Mouse (Mus musculus): ENCODE data around the gene Grrp1. TPM values are rescaled to one million over a fixed set of nuclear protein-coding genes. Genes with fewer than 3 reads are reported as not detected.

Grrp1 gene
- polyA plus RNA-seq, 1 experiment from 2014 or later, result 8.4 TPM

DNA sequence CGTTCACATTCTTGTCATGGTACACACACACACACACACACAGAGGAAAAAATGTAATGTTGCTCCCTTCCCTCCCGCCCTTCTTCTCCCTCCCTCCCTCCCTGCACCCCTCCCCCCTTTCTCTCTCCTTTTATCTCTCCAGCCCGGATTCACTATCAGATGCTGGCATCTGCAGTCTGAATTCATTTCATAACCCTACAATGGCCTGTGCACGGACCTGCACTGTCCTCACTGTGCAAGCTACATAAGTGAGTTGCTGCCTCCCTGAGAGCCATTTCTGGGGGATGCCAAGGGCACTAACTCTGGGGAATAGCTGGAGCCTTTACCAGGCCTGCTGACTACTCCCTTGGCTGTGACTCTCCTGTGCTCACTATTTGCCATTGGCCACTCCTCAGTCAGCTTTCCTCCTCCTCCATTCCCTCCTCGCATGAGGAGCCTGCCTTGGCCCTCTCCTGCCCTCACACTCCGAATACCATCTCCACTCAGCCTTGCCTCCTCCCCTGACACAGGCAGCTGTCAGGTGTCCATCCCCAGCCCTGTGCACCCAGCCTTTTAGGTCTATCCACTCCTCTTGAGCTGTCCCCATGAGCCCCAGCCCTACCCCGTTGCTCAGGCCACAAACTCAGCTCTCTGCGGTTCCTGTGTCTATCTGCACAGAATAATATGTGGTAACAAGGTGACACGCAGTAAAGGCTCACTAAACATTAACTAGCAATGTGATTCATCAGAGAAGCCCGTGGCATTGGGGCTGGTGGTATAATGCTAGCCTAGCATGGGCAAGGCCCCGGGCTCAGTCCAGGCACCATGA is 30.9 kb downstream of the Grrp1 start:
- WGBS, result 74% methylated on average over 11 of the region's 11 CpGs
- H3K27ac ChIP-seq, result no peak overlapping the region
- no peaks in the 10 kb centered on the region for H3K36me3 ChIP-seq (replicated peaks)
- no peaks in the 10 kb centered on the region for H3K27me3 ChIP-seq (ENCODE audit: poor library complexity, severe bottlenecking)
- no peaks in the 10 kb centered on the region for H3K9me3 ChIP-seq
- no peak overlapping the region for H3K4me3 ChIP-seq
- no peak for DNase-seq (ENCODE audit: extremely low spot score, low spot score)
- H3K4me1 ChIP-seq, result peaks cover 2% of the 10 kb centered on the region

DNA sequence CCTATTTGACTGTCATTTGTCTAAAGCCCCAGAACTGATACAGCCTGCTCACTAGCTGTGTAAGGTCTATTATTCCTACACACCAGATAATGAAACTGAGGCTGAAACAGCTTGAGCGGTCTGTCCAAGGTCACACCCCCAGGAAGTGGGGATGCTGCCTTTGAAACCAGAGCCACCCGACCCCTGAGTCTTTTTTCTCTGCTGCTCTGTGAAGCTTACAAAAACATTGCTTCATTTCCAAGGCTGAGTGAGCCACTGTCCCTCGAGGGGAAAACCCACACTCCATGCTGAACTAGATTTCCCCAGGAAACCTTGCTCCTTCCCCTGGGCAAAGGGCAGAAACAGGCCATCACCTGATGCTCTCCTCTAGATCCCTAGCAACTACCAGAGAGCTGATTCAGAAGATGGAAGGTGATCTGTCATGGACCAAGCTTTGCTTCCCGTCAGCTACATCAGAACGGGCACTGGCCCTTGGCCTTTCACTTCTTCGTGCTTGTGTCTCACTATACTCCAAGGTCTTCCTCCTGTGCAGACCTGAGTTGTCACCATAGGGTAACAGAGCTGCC is 47.3 kb downstream of the Grrp1 start:
- no peak overlapping the region for H3K27ac ChIP-seq
- DNase-seq (ENCODE audit: extremely low spot score, low spot score), result no peak
- 68% methylated on average over 6 of the region's 6 CpGs for WGBS
- no peak overlapping the region for H3K4me3 ChIP-seq
- no peaks in the 10 kb centered on the region for H3K36me3 ChIP-seq (replicated peaks)
- H3K27me3 ChIP-seq (ENCODE audit: poor library complexity, severe bottlenecking), result peaks cover 7% of the 10 kb centered on the region; the same call in 1 of the 2 replicates
- no peaks in the 10 kb centered on the region for H3K9me3 ChIP-seq
- H3K4me1 ChIP-seq, result 0 out of 2 replicates have a peak, but pooled peaks cover 5% of the 10 kb centered on the region

DNA sequence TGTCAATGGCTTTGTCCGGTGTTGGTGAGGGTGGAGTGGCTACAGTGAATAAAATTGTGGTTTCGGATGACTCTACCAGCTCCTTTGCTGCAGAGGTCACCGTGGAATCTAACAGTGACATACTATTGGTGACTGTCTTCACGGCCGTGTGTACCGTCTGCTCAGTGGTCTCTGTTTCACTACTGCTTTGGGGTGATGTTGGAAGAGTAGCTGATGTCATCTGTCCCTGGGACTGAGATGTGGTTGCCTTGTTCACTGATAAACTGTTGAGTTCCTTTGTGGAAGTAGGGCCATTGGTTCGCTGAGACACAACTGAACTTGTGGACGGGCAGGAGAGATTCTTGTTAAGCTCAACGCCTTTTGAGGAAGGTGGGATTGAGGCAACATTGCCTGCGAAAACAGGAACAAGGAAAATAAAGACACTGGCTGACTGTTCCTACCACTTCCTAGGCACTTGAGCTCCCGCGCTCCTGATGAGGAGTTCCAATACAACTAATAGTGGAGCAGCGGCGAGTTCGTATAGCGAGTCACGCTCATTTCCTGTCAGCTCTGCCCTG is 50.5 kb downstream of the Grrp1 start:
- Histone ChIP-seq H3K4me3 (no peak overlapping the region), H3K36me3 (replicated peaks) (no peaks in the 10 kb centered on the region), H3K27ac (no peak overlapping the region), H3K27me3 (ENCODE audit: poor library complexity, severe bottlenecking) (no peaks in the 10 kb centered on the region), H3K9me3 (no peaks in the 10 kb centered on the region), H3K4me1 (0 out of 2 replicates have a peak, but pooled peaks cover 5% of the 10 kb centered on the region)
- no peak for DNase-seq (ENCODE audit: extremely low spot score, low spot score)
- 84% methylated on average over 17 of the region's 17 CpGs for WGBS

DNA sequence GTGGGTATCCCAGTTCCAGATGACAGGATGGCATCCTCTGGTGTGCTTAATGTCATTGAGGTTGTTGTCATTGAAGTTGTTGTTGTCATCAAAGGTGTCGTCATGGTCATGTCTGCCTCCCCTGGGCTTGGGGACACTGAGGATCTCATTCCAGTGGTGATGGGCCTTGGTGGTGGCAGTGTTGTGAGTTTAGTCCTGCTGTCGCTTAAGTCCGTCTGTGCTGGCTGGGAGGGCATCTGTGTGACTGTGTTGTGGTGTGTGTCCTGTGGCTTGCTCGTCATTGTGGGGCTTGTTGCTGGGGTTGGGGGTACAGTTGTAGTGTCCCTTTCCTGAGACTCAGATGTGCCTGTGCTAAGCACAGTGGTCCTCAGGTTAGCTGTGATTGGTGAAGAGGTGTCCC is 51.0 kb downstream of the Grrp1 start, which contains the start of gene Gm7534:
Gene Gm7534 (minus strand): TSS at position 101 of the 400 bp plus-strand sequence.
- Histone ChIP-seq H3K4me1 (0 out of 2 replicates have a peak, but pooled peaks cover 5% of the 10 kb centered on the region), H3K36me3 (replicated peaks) (no peaks in the 10 kb centered on the region), H3K9me3 (no peaks in the 10 kb centered on the region), H3K27ac (no peak within 1 kb of the TSS), H3K27me3 (ENCODE audit: poor library complexity, severe bottlenecking) (no peaks in the 10 kb centered on the region), H3K4me3 (no peak within 1 kb of the TSS)
- 92% methylated on average over 4 of the region's 4 CpGs for WGBS
- DNase-seq (ENCODE audit: extremely low spot score, low spot score), result no peak

Other genes with a start within 250 kb of the Grrp1 start
- gene Lin28a, start 235.3 kb downstream of the Grrp1 start, polyA plus RNA-seq (2016; fragmentation: Nextera tagmentation; extraction: Ambion mirVana), result 21.6 and 25.7 TPM in 2 replicates
- gene Zfp683, start 200.3 kb downstream of the Grrp1 start, polyA plus RNA-seq (2016; fragmentation: Nextera tagmentation; extraction: Ambion mirVana), result not detected in 2 replicates
- 1.7 and 3.5 TPM in 2 replicates for gene Crybg2, start 193.3 kb downstream of the Grrp1 start, polyA plus RNA-seq (2016; fragmentation: Nextera tagmentation; extraction: Ambion mirVana)
- 4.1 and 5.0 TPM in 2 replicates for gene Cd52, start 159.0 kb downstream of the Grrp1 start, polyA plus RNA-seq (2016; fragmentation: Nextera tagmentation; extraction: Ambion mirVana)
- gene Ubxn11, start 151.5 kb downstream of the Grrp1 start, polyA plus RNA-seq (2016; fragmentation: Nextera tagmentation; extraction: Ambion mirVana), result 6.3 and 7.3 TPM in 2 replicates
- 267 and 270 TPM in 2 replicates for gene Sh3bgrl3, start 125.3 kb downstream of the Grrp1 start, polyA plus RNA-seq (2016; fragmentation: Nextera tagmentation; extraction: Ambion mirVana)
- 34.3 and 35.5 TPM in 2 replicates for gene Cep85, start 67.0 kb downstream of the Grrp1 start, polyA plus RNA-seq (2016; fragmentation: Nextera tagmentation; extraction: Ambion mirVana)
- gene Gm7534, start 51.1 kb downstream of the Grrp1 start, polyA plus RNA-seq (2016; fragmentation: Nextera tagmentation; extraction: Ambion mirVana), result not detected in 2 replicates
- gene Catsper4, start 26.7 kb downstream of the Grrp1 start, polyA plus RNA-seq (2016; fragmentation: Nextera tagmentation; extraction: Ambion mirVana), result not detected in 2 replicates
- 0.97 and 1.1 TPM in 2 replicates for gene Cnksr1, start 15.7 kb downstream of the Grrp1 start, polyA plus RNA-seq (2016; fragmentation: Nextera tagmentation; extraction: Ambion mirVana)
- gene E130218I03Rik, start 10.4 kb downstream of the Grrp1 start, polyA plus RNA-seq (2016; fragmentation: Nextera tagmentation; extraction: Ambion mirVana), result 0.72 and 0.90 TPM in 2 replicates
- 20.7 and 22.7 TPM in 2 replicates for gene Zfp593, start 8.5 kb downstream of the Grrp1 start, polyA plus RNA-seq (2016; fragmentation: Nextera tagmentation; extraction: Ambion mirVana)
- gene Gm30191, start 7.2 kb downstream of the Grrp1 start, polyA plus RNA-seq (2016; fragmentation: Nextera tagmentation; extraction: Ambion mirVana), result 0.24 TPM in 1 of 2 replicates, not detected in the other
- gene Pdik1l, start 33.8 kb upstream of the Grrp1 start, polyA plus RNA-seq (2016; fragmentation: Nextera tagmentation; extraction: Ambion mirVana), result 21.7 and 22.0 TPM in 2 replicates
- gene Trim63, start 61.0 kb upstream of the Grrp1 start, polyA plus RNA-seq (2016; fragmentation: Nextera tagmentation; extraction: Ambion mirVana), result 0.22 and 0.84 TPM in 2 replicates
- gene Slc30a2, start 89.1 kb upstream of the Grrp1 start, polyA plus RNA-seq (2016; fragmentation: Nextera tagmentation; extraction: Ambion mirVana), result not detected in 2 replicates
- gene Extl1, start 129.7 kb upstream of the Grrp1 start, polyA plus RNA-seq (2016; fragmentation: Nextera tagmentation; extraction: Ambion mirVana), result 0.22 and 0.27 TPM in 2 replicates
- 6.3 and 6.4 TPM in 2 replicates for gene Pafah2, start 142.2 kb upstream of the Grrp1 start, polyA plus RNA-seq (2016; fragmentation: Nextera tagmentation; extraction: Ambion mirVana)
- 2,040 and 2,174 TPM in 2 replicates for gene Stmn1, start 214.2 kb upstream of the Grrp1 start, polyA plus RNA-seq (2016; fragmentation: Nextera tagmentation; extraction: Ambion mirVana)
- gene Paqr7, start 242.6 kb upstream of the Grrp1 start, polyA plus RNA-seq (2016; fragmentation: Nextera tagmentation; extraction: Ambion mirVana), result 2.7 and 3.1 TPM in 2 replicates